Mouse (Mus musculus): ENCODE results near the gene Gm2016. TPM values are rescaled to one million over a fixed set of nuclear protein-coding genes. Genes with fewer than 3 reads are reported as not detected.
"Not testable (repeated sequence)": the region's sequence is repeated elsewhere in the genome, so short reads cannot be mapped to it uniquely, and the experiment has no call there.

Gene Gm2016
- not detected in 2 replicates for polyA plus RNA-seq (2012; rRNA removed)

GRCm38 (mm10) chr12:87873772-87874171 is at the start of gene Gm2016:
Gene Gm2016, plus strand, starts transcription at chr12:87874072.
- H3K4me3 ChIP-seq (replicated peaks; ENCODE audit: extremely low read depth, low read depth, low read length); DNase-seq; H3K4me1 ChIP-seq (ENCODE audit: control insufficient read depth, insufficient read depth, low read length): not testable (repeated sequence)
- 81% methylated on average over 5 of the region's 5 CpGs for WGBS

GRCm38 (mm10) chr12:87842239-87842638 is 31.6 kb upstream of the Gm2016 start, which contains the start of gene Gm2001:
Gene Gm2001, minus strand, starts transcription at chr12:87842339.
- 77% methylated on average over 2 of the region's 2 CpGs for WGBS
- not testable (repeated sequence) for H3K4me1 ChIP-seq (ENCODE audit: control insufficient read depth, insufficient read depth, low read length); H3K4me3 ChIP-seq (replicated peaks; ENCODE audit: extremely low read depth, low read depth, low read length); DNase-seq

GRCm38 (mm10) chr12:87850657-87851056 is 23.2 kb upstream of the Gm2016 start:
- H3K4me1 ChIP-seq (ENCODE audit: control insufficient read depth, insufficient read depth, low read length); DNase-seq; H3K4me3 ChIP-seq (replicated peaks; ENCODE audit: extremely low read depth, low read depth, low read length): not testable (repeated sequence)
- no CpG with 5 or more reads among the region's 2 CpGs for WGBS

- WGBS: 74% methylated on average over 1 of the region's 1 CpGs
Observed at GRCm38 (mm10) chr12:87856067-87856466, 17.8 kb upstream of the Gm2016 start.

GRCm38 (mm10) chr12:87861740-87862692 is 11.9 kb upstream of the Gm2016 start:
- DNase-seq; H3K4me3 ChIP-seq (replicated peaks; ENCODE audit: extremely low read depth, low read depth, low read length); H3K4me1 ChIP-seq (ENCODE audit: control insufficient read depth, insufficient read depth, low read length): not testable (repeated sequence)
- WGBS: 82% methylated on average over 23 of the region's 23 CpGs

More at GRCm38 (mm10) chr12:87856067-87856466, 17.8 kb upstream of the Gm2016 start:
- not testable (repeated sequence) for H3K4me3 ChIP-seq (replicated peaks; ENCODE audit: extremely low read depth, low read depth, low read length); DNase-seq; H3K4me1 ChIP-seq (ENCODE audit: control insufficient read depth, insufficient read depth, low read length)

GRCm38 (mm10) chr12:87863638-87864037 is 10.2 kb upstream of the Gm2016 start:
- 91% methylated on average over 9 of the region's 11 CpGs for WGBS
- not testable (repeated sequence) for H3K4me3 ChIP-seq (replicated peaks; ENCODE audit: extremely low read depth, low read depth, low read length); H3K4me1 ChIP-seq (ENCODE audit: control insufficient read depth, insufficient read depth, low read length); DNase-seq

- H3K4me1 ChIP-seq (ENCODE audit: control insufficient read depth, insufficient read depth, low read length); H3K4me3 ChIP-seq (replicated peaks; ENCODE audit: extremely low read depth, low read depth, low read length); DNase-seq: not testable (repeated sequence)
- 69% methylated on average over 2 of the region's 2 CpGs for WGBS
Observed at GRCm38 (mm10) chr12:87864048-87864447, 9.8 kb upstream of the Gm2016 start.

- WGBS: 80% methylated on average over 1 of the region's 1 CpGs
- H3K4me3 ChIP-seq (replicated peaks; ENCODE audit: extremely low read depth, low read depth, low read length); H3K4me1 ChIP-seq (ENCODE audit: control insufficient read depth, insufficient read depth, low read length); DNase-seq: not testable (repeated sequence)
Observed at GRCm38 (mm10) chr12:87895070-87895469, 21.2 kb downstream of the Gm2016 start, which contains the start of gene Gm2022. Gene Gm2022, plus strand, starts transcription at chr12:87895370.

GRCm38 (mm10) chr12:87919721-87920120 is 45.8 kb downstream of the Gm2016 start, which contains the start of gene Gm2035:
Gene Gm2035, minus strand, starts transcription at chr12:87919857.
- not testable (repeated sequence) for H3K4me1 ChIP-seq (ENCODE audit: control insufficient read depth, insufficient read depth, low read length); H3K4me3 ChIP-seq (replicated peaks; ENCODE audit: extremely low read depth, low read depth, low read length); DNase-seq
- 66% methylated on average over 2 of the region's 2 CpGs for WGBS

Other genes starting within 250 kb of the Gm2016 start
- not detected in 2 replicates for gene Gm16381, start 229.5 kb upstream of the Gm2016 start, polyA plus RNA-seq (2012; rRNA removed)
- not detected in 2 replicates for gene Gm21319, start 98.3 kb upstream of the Gm2016 start, polyA plus RNA-seq (2012; rRNA removed)
- not detected in 2 replicates for gene Gm21936, start 78.6 kb upstream of the Gm2016 start, polyA plus RNA-seq (2012; rRNA removed)
- gene BB287469, start 57.5 kb upstream of the Gm2016 start, polyA plus RNA-seq (2012; rRNA removed): not detected in 2 replicates
- gene Gm2001, start 31.7 kb upstream of the Gm2016 start, polyA plus RNA-seq (2012; rRNA removed): not detected in 2 replicates
- gene Gm2022, start 21.3 kb downstream of the Gm2016 start, polyA plus RNA-seq (2012; rRNA removed): not detected in 2 replicates
- gene Gm2035, start 45.8 kb downstream of the Gm2016 start, polyA plus RNA-seq (2012; rRNA removed): not detected in 2 replicates
- not detected in 2 replicates for gene Gm2042, start 80.0 kb downstream of the Gm2016 start, polyA plus RNA-seq (2012; rRNA removed)
- not detected in 2 replicates for gene Gm2075, start 137.8 kb downstream of the Gm2016 start, polyA plus RNA-seq (2012; rRNA removed)
- gene Gm6803, start 144.7 kb downstream of the Gm2016 start, polyA plus RNA-seq (2012; rRNA removed): not detected in 2 replicates
- gene Gm2056, start 152.9 kb downstream of the Gm2016 start, polyA plus RNA-seq (2012; rRNA removed): not detected in 2 replicates
- not detected in 2 replicates for gene Gm16368, start 209.6 kb downstream of the Gm2016 start, polyA plus RNA-seq (2012; rRNA removed)

Data from lung, adult 2 months (tissue).